Mouse (Mus musculus) midbrain, embryonic 14.5 days (tissue): ENCODE data around the gene Nudt4. TPM values are rescaled to one million over a fixed set of nuclear protein-coding genes. Genes with fewer than 3 reads are reported as not detected.

Experiments used
- ATAC-seq: fragments of 200-750 bp; cut with Nextera tagmentation; 2 replicates; pipeline ENCODE4 v1.8.0; 2017; ENCODE audit warnings: moderate number of reproducible peaks, moderate library complexity; ENCODE audit not compliant: low FRiP score, low TSS enrichment
- DNase-seq: peaks from one replicate; pipeline ENCODE4 v3.0.0-alpha.2; 2015
- H3K27ac ChIP-seq: fragments of 300-500 bp; sonication (generic); replicated peaks from 2 replicates; pipeline ENCODE4 v1.5.1; 2014; ENCODE audit warnings: mild to moderate bottlenecking, low read depth, low read length, moderate library complexity
- H3K27me3 ChIP-seq: fragments of 300-500 bp; sonication (generic); 2 replicates; pipeline ENCODE4 v1.6.1; 2014; ENCODE audit warnings: low read length, control low read depth, mixed read lengths; ENCODE audit not compliant: control insufficient read depth, insufficient read depth
- H3K36me3 ChIP-seq: fragments of 300-500 bp; sonication (generic); 2 replicates; pipeline ENCODE4 v1.6.1; 2014; ENCODE audit warnings: low read length, control low read depth; ENCODE audit not compliant: control insufficient read depth, insufficient read depth
- H3K4me1 ChIP-seq: fragments of 300-500 bp; sonication (generic); 2 replicates; pipeline ENCODE4 v1.6.1; 2014; ENCODE audit warnings: mild to moderate bottlenecking, antibody characterized with exemption, low read length, control low read depth; ENCODE audit not compliant: control insufficient read depth, insufficient read depth
- H3K4me2 ChIP-seq: fragments of 300-500 bp; sonication (generic); 2 replicates; pipeline ENCODE4 v1.6.1; 2014; ENCODE audit warnings: mild to moderate bottlenecking, low read length, moderate library complexity
- H3K4me3 ChIP-seq: fragments of 300-500 bp; sonication (generic); replicated peaks from 2 replicates; pipeline ENCODE4 v1.5.1; 2014; ENCODE audit warnings: low read depth, low read length
- H3K9ac ChIP-seq: fragments of 300-500 bp; sonication (generic); replicated peaks from 2 replicates; pipeline ENCODE4 v1.6.1; 2014; ENCODE audit warnings: mild to moderate bottlenecking, low read length, moderate library complexity
- H3K9me3 ChIP-seq: fragments of 300-500 bp; sonication (generic); 2 replicates; pipeline ENCODE4 v1.6.1; 2016; ENCODE audit warnings: low read length, control low read depth, mixed read lengths; ENCODE audit not compliant: control insufficient read depth
- WGBS: fragments of 180-500 bp; shearing (Covaris S2); extraction: QIAGEN DNeasy Blood & Tissue Kit; methylation state at CpG from one replicate; pipeline ENCODE4 v1.1.7; 2014; 5-methylcytosine and 5-hydroxymethylcytosine counted together
- microRNA-seq: library from miRNA; unstranded; fragments of <30 nt; microRNA quantifications from one replicate; pipeline ENCODE4, GENCODE M21; 2016
- polyA plus RNA-seq: library from polyadenylated mRNA; unstranded; fragments of >200 nt; fragmentation: Nextera tagmentation; extraction: Ambion mirVana; gene quantifications from 2 replicates; pipeline ENCODE4 v1.2.1, GENCODE M21; 2014

The Nudt4 gene
- polyA plus RNA-seq, 1 experiment from 2014 or later = 80.0 TPM

DNA sequence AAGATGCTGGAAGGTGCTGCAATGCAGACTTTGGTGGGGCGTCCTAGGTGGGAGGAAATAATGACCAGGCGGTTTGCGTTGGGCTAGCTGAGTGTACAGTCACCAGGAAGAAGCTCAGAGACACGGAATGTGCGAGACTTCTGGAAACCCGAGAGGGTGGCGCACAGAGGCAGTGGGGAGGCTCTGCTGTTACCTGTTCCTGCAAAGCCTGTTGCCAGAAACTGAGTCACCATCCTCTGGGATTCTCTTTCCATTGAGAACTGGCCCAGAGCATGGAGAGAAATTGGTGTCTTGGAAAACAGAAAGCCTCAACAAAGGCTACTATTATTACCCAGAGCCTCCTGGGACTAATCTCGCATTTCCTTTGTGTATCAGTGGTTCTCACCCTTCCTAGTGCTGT, 55.8 kb downstream of the Nudt4 start:
- ATAC-seq (no peak), DNase-seq (no peak)
- no peak overlapping the region for H3K4me3 ChIP-seq
- H3K36me3 ChIP-seq = no peaks in the 10 kb centered on the region
- H3K27me3 ChIP-seq = no peaks in the 10 kb centered on the region
- no peak overlapping the region for H3K27ac ChIP-seq
- no peak overlapping the region for H3K9ac ChIP-seq
- no peaks in the 10 kb centered on the region for H3K4me1 ChIP-seq
- H3K4me2 ChIP-seq = no peak overlapping the region
- 89% methylated on average over 8 of the region's 8 CpGs for WGBS
- no peaks in the 10 kb centered on the region for H3K9me3 ChIP-seq

- no peak overlapping the region for H3K9ac ChIP-seq
- H3K4me2 ChIP-seq = no peak overlapping the region
- H3K4me1 ChIP-seq = peaks cover 8% of the 10 kb centered on the region
- no peaks in the 10 kb centered on the region for H3K27me3 ChIP-seq
- no peaks in the 10 kb centered on the region for H3K36me3 ChIP-seq
- H3K4me3 ChIP-seq = no peak overlapping the region
- ATAC-seq (no peak), DNase-seq (no peak)
- no peaks in the 10 kb centered on the region for H3K9me3 ChIP-seq
- no peak overlapping the region for H3K27ac ChIP-seq
- WGBS = 52% methylated on average over 1 of the region's 1 CpGs
These were observed 59.6 kb downstream of the Nudt4 start for GRCm38 (mm10) chr10:95504341-95504740.

DNA sequence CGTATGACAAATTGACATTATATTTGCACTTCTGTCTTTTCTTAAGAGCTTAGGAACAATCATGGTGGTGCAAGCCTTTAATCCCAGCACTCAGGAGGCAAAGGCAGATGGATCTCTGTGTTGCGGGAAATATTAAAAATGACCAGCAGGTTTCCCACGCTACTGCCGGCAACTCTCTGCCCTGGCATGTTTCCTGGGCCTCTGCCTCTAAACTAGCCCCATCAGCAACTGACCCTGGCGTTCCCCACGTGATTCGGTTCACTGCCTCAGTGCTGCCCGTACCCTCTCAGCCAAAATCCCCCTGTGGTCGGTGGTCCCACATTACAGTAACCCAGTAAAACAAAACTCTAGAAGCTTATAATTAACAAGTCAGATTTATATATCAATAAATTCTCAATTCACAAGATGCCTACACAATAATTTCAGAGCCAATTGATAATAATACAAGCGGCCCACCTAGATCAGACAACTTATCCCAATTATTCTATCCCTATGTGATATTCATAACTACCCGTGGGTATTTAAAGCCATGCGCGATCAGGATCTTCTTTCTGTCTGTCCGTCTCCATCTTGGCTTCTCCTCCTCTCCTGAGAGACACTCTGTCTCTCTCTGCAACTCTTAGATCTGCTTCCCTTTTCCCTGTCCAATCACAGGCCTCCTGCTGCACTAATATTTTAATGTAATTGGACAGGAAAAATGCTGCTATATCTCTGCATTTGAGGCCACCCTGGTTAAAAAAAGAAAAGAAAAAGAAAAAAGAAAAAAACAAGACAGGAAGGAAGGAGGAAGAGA, 60.3 kb downstream of the Nudt4 start:
- no peak for DNase-seq
- peaks cover 8% of the 10 kb centered on the region for H3K4me1 ChIP-seq
- ATAC-seq = no peak
- no peak overlapping the region for H3K27ac ChIP-seq
- no peak overlapping the region for H3K9ac ChIP-seq
- no peaks in the 10 kb centered on the region for H3K27me3 ChIP-seq
- H3K4me3 ChIP-seq = no peak overlapping the region
- H3K9me3 ChIP-seq = no peaks in the 10 kb centered on the region
- no peaks in the 10 kb centered on the region for H3K36me3 ChIP-seq
- H3K4me2 ChIP-seq = no peak overlapping the region
- WGBS = 85% methylated on average over 14 of the region's 14 CpGs

- H3K9ac ChIP-seq = peak within 1 kb of the TSS; percentile 73
- WGBS = under 1% methylated on average over 35 of the region's 35 CpGs
- H3K4me1 ChIP-seq = peaks cover 8% of the 10 kb centered on the region
- H3K27ac ChIP-seq = peak within 1 kb of the TSS; percentile 92
- peak within 1 kb of the TSS; percentile 65 for H3K4me3 ChIP-seq
- H3K27me3 ChIP-seq = no peaks in the 10 kb centered on the region
- H3K4me2 ChIP-seq = peak within 1 kb of the TSS; percentile 72
- H3K9me3 ChIP-seq = no peaks in the 10 kb centered on the region
- DNase-seq = peak; percentile 96
- H3K36me3 ChIP-seq = 0 out of 2 replicates have a peak, but pooled peaks cover 4% of the 10 kb centered on the region
- ATAC-seq = peak; percentile 95
These were observed 62.4 kb downstream of the Nudt4 start, which contains the start of gene Mrpl42 for GRCm38 (mm10) chr10:95501463-95502081. Gene Mrpl42 (minus strand): TSS chr10:95501940.

- Histone ChIP-seq H3K9me3 (no peaks in the 10 kb centered on the region), H3K27me3 (no peaks in the 10 kb centered on the region), H3K27ac (peak overlapping the region; percentile 92), H3K4me3 (peak overlapping the region; percentile 65), H3K9ac (peak overlapping the region; percentile 73), H3K4me2 (peak overlapping the region; percentile 72), H3K4me1 (peaks cover 8% of the 10 kb centered on the region), H3K36me3 (peaks cover 5% of the 10 kb centered on the region; the same call in 1 of the 2 replicates)
- ATAC-seq (no peak), DNase-seq (no peak)
- WGBS = 4% methylated on average over 7 of the region's 7 CpGs
These were observed 62.9 kb downstream of the Nudt4 start for GRCm38 (mm10) chr10:95501033-95501432.

Small RNA genes within 50 kb of the gene (microRNA-seq; reads per million reads assigned to microRNA genes)
- gene Mir3058 = 7.5 reads per million, percentile 31 among the genes with 10 or more reads in this experiment

Other genes starting within 250 kb of the Nudt4 start
- gene Cradd, start 240.0 kb downstream of the Nudt4 start, polyA plus RNA-seq = 12.0 and 12.5 TPM in 2 replicates
- gene Socs2, start 147.0 kb downstream of the Nudt4 start, polyA plus RNA-seq = 144 and 150 TPM in 2 replicates
- gene Mrpl42, start 62.2 kb downstream of the Nudt4 start, polyA plus RNA-seq = 251 and 289 TPM in 2 replicates
- gene Ube2n, start 49.0 kb downstream of the Nudt4 start, polyA plus RNA-seq = 341 and 383 TPM in 2 replicates
- gene Anapc15-ps, start 109.3 kb upstream of the Nudt4 start, polyA plus RNA-seq = not detected in 2 replicates